Mouse (Mus musculus): ENCODE data around the gene Tomm40l. TPM values are rescaled to one million over a fixed set of nuclear protein-coding genes. Genes with fewer than 3 reads are reported as not detected.

Gene Tomm40l
- polyA plus RNA-seq, 1 experiment from 2014 or later, result 26.4 TPM

- no peaks in the 10 kb centered on the region for H3K36me3 ChIP-seq (ENCODE audit: control insufficient read depth, insufficient read depth, low read length)
- 90% methylated on average over 1 of the region's 1 CpGs for WGBS
- no peak for ATAC-seq (ENCODE audit: insufficient number of reproducible peaks, low FRiP score, low TSS enrichment, low read depth)
- H3K4me1 ChIP-seq (ENCODE audit: control insufficient read depth, insufficient read depth, low read length), result peaks cover 9% of the 10 kb centered on the region; the same call in 1 of the 2 replicates
- H3K4me3 ChIP-seq (ENCODE audit: low read depth, low read length), result no peak overlapping the region
- H3K4me2 ChIP-seq (ENCODE audit: low read depth, severe bottlenecking), result no peak overlapping the region
- DNase-seq (ENCODE audit: low spot score), result no peak
- no peak overlapping the region for H3K27ac ChIP-seq (replicated peaks; ENCODE audit: low read depth, low read length)
- no peaks in the 10 kb centered on the region for H3K9me3 ChIP-seq (ENCODE audit: control insufficient read depth, low read length)
- no peaks in the 10 kb centered on the region for H3K27me3 ChIP-seq (ENCODE audit: control insufficient read depth, insufficient read depth, low read length)
- no peak overlapping the region for H3K9ac ChIP-seq (ENCODE audit: low read length)
Observed at GRCm38 (mm10) chr1:171227879-171228278, 5.6 kb upstream of the Tomm40l start.

- H3K4me3 ChIP-seq (ENCODE audit: low read depth, low read length), result no peak overlapping the region
- WGBS, result 50% methylated on average over 4 of the region's 4 CpGs
- peaks cover 9% of the 10 kb centered on the region; the same call in 1 of the 2 replicates for H3K4me1 ChIP-seq (ENCODE audit: control insufficient read depth, insufficient read depth, low read length)
- no peak for ATAC-seq (ENCODE audit: insufficient number of reproducible peaks, low FRiP score, low TSS enrichment, low read depth)
- H3K27me3 ChIP-seq (ENCODE audit: control insufficient read depth, insufficient read depth, low read length), result no peaks in the 10 kb centered on the region
- no peak overlapping the region for H3K9ac ChIP-seq (ENCODE audit: low read length)
- no peaks in the 10 kb centered on the region for H3K36me3 ChIP-seq (ENCODE audit: control insufficient read depth, insufficient read depth, low read length)
- H3K9me3 ChIP-seq (ENCODE audit: control insufficient read depth, low read length), result no peaks in the 10 kb centered on the region
- H3K4me2 ChIP-seq (ENCODE audit: low read depth, severe bottlenecking), result no peak overlapping the region
- DNase-seq (ENCODE audit: low spot score), result no peak
- H3K27ac ChIP-seq (replicated peaks; ENCODE audit: low read depth, low read length), result no peak overlapping the region
Observed at GRCm38 (mm10) chr1:171226780-171227179, 4.5 kb upstream of the Tomm40l start.

GRCm38 (mm10) chr1:171224857-171225256 is 2.5 kb upstream of the Tomm40l start, which contains the start of gene Apoa2:
Gene Apoa2 (plus strand): TSS chr1:171225054.
- ATAC-seq (ENCODE audit: insufficient number of reproducible peaks, low FRiP score, low TSS enrichment, low read depth) (no peak), DNase-seq (ENCODE audit: low spot score) (no peak)
- Histone ChIP-seq H3K4me3 (ENCODE audit: low read depth, low read length) (no peak within 1 kb of the TSS), H3K36me3 (ENCODE audit: control insufficient read depth, insufficient read depth, low read length) (no peaks in the 10 kb centered on the region), H3K9me3 (ENCODE audit: control insufficient read depth, low read length) (no peaks in the 10 kb centered on the region), H3K9ac (ENCODE audit: low read length) (no peak within 1 kb of the TSS), H3K27me3 (ENCODE audit: control insufficient read depth, insufficient read depth, low read length) (no peaks in the 10 kb centered on the region), H3K27ac (replicated peaks; ENCODE audit: low read depth, low read length) (no peak within 1 kb of the TSS), H3K4me2 (ENCODE audit: low read depth, severe bottlenecking) (no peak within 1 kb of the TSS), H3K4me1 (ENCODE audit: control insufficient read depth, insufficient read depth, low read length) (peaks cover 9% of the 10 kb centered on the region)
- WGBS, result 74% methylated on average over 5 of the region's 5 CpGs

- 73% methylated on average over 2 of the region's 2 CpGs for WGBS
- Histone ChIP-seq H3K27me3 (ENCODE audit: control insufficient read depth, insufficient read depth, low read length) (no peaks in the 10 kb centered on the region), H3K9me3 (ENCODE audit: control insufficient read depth, low read length) (no peaks in the 10 kb centered on the region), H3K4me3 (ENCODE audit: low read depth, low read length) (no peak overlapping the region), H3K36me3 (ENCODE audit: control insufficient read depth, insufficient read depth, low read length) (no peaks in the 10 kb centered on the region; the same call in 1 of the 2 replicates), H3K9ac (ENCODE audit: low read length) (no peak overlapping the region), H3K27ac (replicated peaks; ENCODE audit: low read depth, low read length) (no peak overlapping the region), H3K4me1 (ENCODE audit: control insufficient read depth, insufficient read depth, low read length) (peaks cover 7% of the 10 kb centered on the region; the same call in 1 of the 2 replicates), H3K4me2 (ENCODE audit: low read depth, severe bottlenecking) (no peak overlapping the region)
- DNase-seq (ENCODE audit: low spot score) (no peak), ATAC-seq (ENCODE audit: insufficient number of reproducible peaks, low FRiP score, low TSS enrichment, low read depth) (no peak)
Observed at GRCm38 (mm10) chr1:171223796-171224195, 1.5 kb upstream of the Tomm40l start.

- ATAC-seq (ENCODE audit: insufficient number of reproducible peaks, low FRiP score, low TSS enrichment, low read depth) (no peak), DNase-seq (ENCODE audit: low spot score) (no peak)
- Histone ChIP-seq H3K9me3 (ENCODE audit: control insufficient read depth, low read length) (no peaks in the 10 kb centered on the region), H3K27ac (replicated peaks; ENCODE audit: low read depth, low read length) (no peak overlapping the region), H3K36me3 (ENCODE audit: control insufficient read depth, insufficient read depth, low read length) (no peaks in the 10 kb centered on the region; the same call in 1 of the 2 replicates), H3K9ac (ENCODE audit: low read length) (no peak overlapping the region), H3K4me2 (ENCODE audit: low read depth, severe bottlenecking) (peak overlapping the region; percentile 24; the same call in 1 of the 2 replicates), H3K27me3 (ENCODE audit: control insufficient read depth, insufficient read depth, low read length) (no peaks in the 10 kb centered on the region), H3K4me1 (ENCODE audit: control insufficient read depth, insufficient read depth, low read length) (peaks cover 7% of the 10 kb centered on the region; the same call in 1 of the 2 replicates), H3K4me3 (ENCODE audit: low read depth, low read length) (peak overlapping the region; percentile 63)
- 85% methylated on average over 6 of the region's 6 CpGs for WGBS
Observed at GRCm38 (mm10) chr1:171223168-171223567, 854 bp upstream of the Tomm40l start.

- Histone ChIP-seq H3K4me1 (ENCODE audit: control insufficient read depth, insufficient read depth, low read length) (peaks cover 7% of the 10 kb centered on the region; the same call in 1 of the 2 replicates), H3K4me3 (ENCODE audit: low read depth, low read length) (peak overlapping the region; percentile 63), H3K27ac (replicated peaks; ENCODE audit: low read depth, low read length) (no peak overlapping the region), H3K9me3 (ENCODE audit: control insufficient read depth, low read length) (no peaks in the 10 kb centered on the region), H3K27me3 (ENCODE audit: control insufficient read depth, insufficient read depth, low read length) (no peaks in the 10 kb centered on the region), H3K4me2 (ENCODE audit: low read depth, severe bottlenecking) (peak overlapping the region; percentile 79), H3K9ac (ENCODE audit: low read length) (peak overlapping the region; percentile 53), H3K36me3 (ENCODE audit: control insufficient read depth, insufficient read depth, low read length) (no peaks in the 10 kb centered on the region; the same call in 1 of the 2 replicates)
- 9% methylated on average over 22 of the region's 22 CpGs for WGBS
- peak; percentile 20 for ATAC-seq (ENCODE audit: insufficient number of reproducible peaks, low FRiP score, low TSS enrichment, low read depth)
- DNase-seq (ENCODE audit: low spot score), result peak; percentile 25
Observed at GRCm38 (mm10) chr1:171221281-171222193, 777 bp downstream of the Tomm40l start.

GRCm38 (mm10) chr1:171220871-171221270 is 1.4 kb downstream of the Tomm40l start:
- WGBS, result 15% methylated on average over 10 of the region's 10 CpGs
- H3K27ac ChIP-seq (replicated peaks; ENCODE audit: low read depth, low read length), result no peak overlapping the region

GRCm38 (mm10) chr1:171216241-171216955 is 5.9 kb downstream of the Tomm40l start:
- Histone ChIP-seq H3K4me1 (ENCODE audit: control insufficient read depth, insufficient read depth, low read length) (peaks cover 7% of the 10 kb centered on the region; the same call in 1 of the 2 replicates), H3K27ac (replicated peaks; ENCODE audit: low read depth, low read length) (no peak overlapping the region), H3K36me3 (ENCODE audit: control insufficient read depth, insufficient read depth, low read length) (no peaks in the 10 kb centered on the region; the same call in 1 of the 2 replicates), H3K4me3 (ENCODE audit: low read depth, low read length) (no peak overlapping the region), H3K4me2 (ENCODE audit: low read depth, severe bottlenecking) (no peak overlapping the region), H3K9ac (ENCODE audit: low read length) (no peak overlapping the region; the same call in 1 of the 2 replicates), H3K27me3 (ENCODE audit: control insufficient read depth, insufficient read depth, low read length) (no peaks in the 10 kb centered on the region), H3K9me3 (ENCODE audit: control insufficient read depth, low read length) (no peaks in the 10 kb centered on the region)
- ATAC-seq (ENCODE audit: insufficient number of reproducible peaks, low FRiP score, low TSS enrichment, low read depth), result no peak
- WGBS, result 89% methylated on average over 18 of the region's 18 CpGs
- DNase-seq (ENCODE audit: low spot score), result no peak

More at GRCm38 (mm10) chr1:171220871-171221270, 1.4 kb downstream of the Tomm40l start:
- ATAC-seq (ENCODE audit: insufficient number of reproducible peaks, low FRiP score, low TSS enrichment, low read depth) (no peak), DNase-seq (ENCODE audit: low spot score) (peak; percentile 90)
- Histone ChIP-seq H3K36me3 (ENCODE audit: control insufficient read depth, insufficient read depth, low read length) (no peaks in the 10 kb centered on the region; the same call in 1 of the 2 replicates), H3K4me1 (ENCODE audit: control insufficient read depth, insufficient read depth, low read length) (peaks cover 7% of the 10 kb centered on the region; the same call in 1 of the 2 replicates), H3K9me3 (ENCODE audit: control insufficient read depth, low read length) (no peaks in the 10 kb centered on the region), H3K9ac (ENCODE audit: low read length) (no peak overlapping the region), H3K27me3 (ENCODE audit: control insufficient read depth, insufficient read depth, low read length) (no peaks in the 10 kb centered on the region), H3K4me2 (ENCODE audit: low read depth, severe bottlenecking) (peak overlapping the region; percentile 79; the same call in 1 of the 2 replicates), H3K4me3 (ENCODE audit: low read depth, low read length) (0 out of 2 replicates have a peak overlapping the region, but pooled peaks have one; percentile 63)

All from limb, embryonic 11.5 days (tissue).